Mouse (Mus musculus) MEL (cell line): Measurements from ENCODE around the gene Olfr1394. TPM values are rescaled to one million over a fixed set of nuclear protein-coding genes. Genes with fewer than 3 reads are reported as not detected.
"Not testable (repeated sequence)": the region's sequence is repeated elsewhere in the genome, so short reads cannot be mapped to it uniquely, and the experiment has no call there.

Experiments used
- DNase-seq: peaks from one replicate; pipeline ENCODE4 v3.0.0; 2011; ENCODE audit warnings: low read depth, low spot score
- H3K27ac ChIP-seq: 2 replicates; pipeline ENCODE4 v1.5.1; 2012; ENCODE audit warnings: low read depth, mild to moderate bottlenecking, control low read depth, low read length, moderate library complexity; ENCODE audit not compliant: control insufficient read depth
- H3K27me3 ChIP-seq, 2 experiments: fragments of 150-350 bp in 1 of 2; sonication (generic) in 1 of 2; 2 replicates each; pipeline ENCODE4 v1.6.1; 2012; ENCODE audit warnings: low read length in 2 of 2, mild to moderate bottlenecking in 2 of 2, improper control_type of control experiment in 1 of 2, moderate library complexity in 1 of 2; ENCODE audit not compliant: insufficient read depth in 2 of 2, control insufficient read depth in 1 of 2
- H3K36me3 ChIP-seq, 2 experiments: 2 replicates each; pipeline ENCODE4 v1.6.1; 2012 to 2014; ENCODE audit warnings: low read length in 2 of 2, improper control_type of control experiment in 1 of 2, inconsistent platforms in 1 of 2, mild to moderate bottlenecking in 1 of 2; ENCODE audit not compliant: insufficient read depth in 2 of 2, control insufficient read depth in 1 of 2
- H3K4me1 ChIP-seq, 2 experiments: fragments of 150-350 bp in 1 of 2; sonication (generic) in 1 of 2; 2 replicates each; pipeline ENCODE4 v1.6.1; 2012; ENCODE audit warnings: low read length in 2 of 2, improper control_type of control experiment in 1 of 2, mild to moderate bottlenecking in 1 of 2; ENCODE audit not compliant: insufficient read depth in 2 of 2, control insufficient read depth in 1 of 2
- H3K4me3 ChIP-seq, 2 experiments: fragments of 150-350 bp in 1 of 2; sonication (generic) in 1 of 2; 2 replicates each; pipeline ENCODE4 v1.5.1; 2012; ENCODE audit warnings: low read depth in 2 of 2, low read length in 2 of 2, mild to moderate bottlenecking in 2 of 2, moderate library complexity in 2 of 2, control low read depth in 1 of 2, improper control_type of control experiment in 1 of 2; ENCODE audit not compliant: control insufficient read depth in 1 of 2, insufficient read depth in 1 of 2
- H3K79me2 ChIP-seq: 2 replicates; pipeline ENCODE4 v1.6.1; 2012; ENCODE audit warnings: mild to moderate bottlenecking, low read length, moderate library complexity; ENCODE audit not compliant: control insufficient read depth, poor library complexity, insufficient read depth
- H3K9ac ChIP-seq: 2 replicates; pipeline ENCODE4 v1.6.1; 2012; ENCODE audit warnings: low read depth, mild to moderate bottlenecking, control low read depth, low read length, moderate library complexity; ENCODE audit not compliant: control insufficient read depth, poor library complexity, severe bottlenecking
- H3K9me3 ChIP-seq: fragments of 150-350 bp; sonication (generic); replicated peaks from 2 replicates; pipeline ENCODE4 v1.6.1; 2012; ENCODE audit warnings: mild to moderate bottlenecking, low read length, improper control_type of control experiment, moderate library complexity; ENCODE audit not compliant: insufficient read depth
- BHLHE40 ChIP-seq: IDR thresholded peaks from 2 replicates; pipeline ENCODE4 v1.6.1; 2012; ENCODE audit warnings: low read depth, mild to moderate bottlenecking, inconsistent platforms, low read length, improper control_type of control experiment, borderline replicate concordance
- CTCF ChIP-seq, 3 experiments: IDR thresholded peaks in 2 of 3; conservative IDR thresholded peaks in 1 of 3; 2 replicates each; pipeline ENCODE4 v1.5.1; 2011 to 2012; ENCODE audit warnings: low read length in 3 of 3, low read depth in 2 of 3, mild to moderate bottlenecking in 2 of 3, improper control_type of control experiment in 1 of 3, inconsistent platforms in 1 of 3, mixed read lengths in 1 of 3, moderate library complexity in 1 of 3; ENCODE audit not compliant: control insufficient read depth in 1 of 3, insufficient read depth in 1 of 3, poor library complexity in 1 of 3, severe bottlenecking in 1 of 3
- E2F4 ChIP-seq: IDR thresholded peaks from 2 replicates; pipeline ENCODE4 v1.6.1; 2011; ENCODE audit warnings: low read depth, low read length, improper control_type of control experiment, borderline replicate concordance
- EP300 ChIP-seq, 2 experiments: IDR thresholded peaks; 2 replicates each; pipeline ENCODE4 v1.6.1; 2011; ENCODE audit warnings: improper control_type of control experiment in 2 of 2, low read length in 2 of 2, low read depth in 1 of 2, mild to moderate bottlenecking in 1 of 2
- GATA1 ChIP-seq: IDR thresholded peaks from 2 replicates; pipeline ENCODE4 v1.6.1; 2011; ENCODE audit warnings: low read depth, low read length, improper control_type of control experiment
- HCFC1 ChIP-seq: IDR thresholded peaks from 2 replicates; pipeline ENCODE4 v1.6.1; 2012; ENCODE audit warnings: low read depth, mild to moderate bottlenecking, inconsistent platforms, low read length, improper control_type of control experiment, moderate library complexity
- MAX ChIP-seq: IDR thresholded peaks from 2 replicates; pipeline ENCODE4 v1.6.1; 2011; ENCODE audit warnings: low read length, improper control_type of control experiment
- MEF2A ChIP-seq: IDR thresholded peaks from 2 replicates; pipeline ENCODE4 v1.6.1; 2014; ENCODE audit warnings: low read depth, mild to moderate bottlenecking, inconsistent platforms, low read length, improper control_type of control experiment; ENCODE audit not compliant: poor library complexity, insufficient replicate concordance, severe bottlenecking; ENCODE audit errors: extremely low read depth
- MXI1 ChIP-seq: IDR thresholded peaks from 2 replicates; pipeline ENCODE4 v1.6.1; 2011; ENCODE audit warnings: mild to moderate bottlenecking, low read depth, low read length, improper control_type of control experiment
- MYC ChIP-seq: IDR thresholded peaks from 2 replicates; pipeline ENCODE4 v1.6.1; 2011; ENCODE audit warnings: low read depth, mild to moderate bottlenecking, low read length, improper control_type of control experiment, moderate library complexity
- NELFE ChIP-seq: IDR thresholded peaks from 2 replicates; pipeline ENCODE4 v1.6.1; 2011; ENCODE audit warnings: low read depth, low read length, improper control_type of control experiment
- NRF1 ChIP-seq: IDR thresholded peaks from 2 replicates; pipeline ENCODE4 v1.6.1; 2014; ENCODE audit warnings: low read depth, mild to moderate bottlenecking, inconsistent platforms, low read length, improper control_type of control experiment, moderate library complexity; ENCODE audit not compliant: poor library complexity, insufficient read depth, severe bottlenecking
- POLR2AphosphoS2 ChIP-seq: IDR thresholded peaks from 2 replicates; pipeline ENCODE4 v1.6.1; 2011; ENCODE audit warnings: low read length, improper control_type of control experiment
- RAD21 ChIP-seq: IDR thresholded peaks from 2 replicates; pipeline ENCODE4 v1.6.1; 2011; ENCODE audit warnings: mild to moderate bottlenecking, low read depth, low read length, improper control_type of control experiment
- SIN3A ChIP-seq: IDR thresholded peaks from 2 replicates; pipeline ENCODE4 v1.6.1; 2012; ENCODE audit warnings: low read length, improper control_type of control experiment, inconsistent platforms
- SMC3 ChIP-seq: IDR thresholded peaks from 2 replicates; pipeline ENCODE4 v1.6.1; 2011; ENCODE audit warnings: low read depth, low read length, improper control_type of control experiment
- TBP ChIP-seq: IDR thresholded peaks from 2 replicates; pipeline ENCODE4 v1.8.0; 2011; ENCODE audit warnings: low read depth, low read length, improper control_type of control experiment
- TCF12 ChIP-seq: IDR thresholded peaks from 2 replicates; pipeline ENCODE4 v1.6.1; 2014; ENCODE audit warnings: low read depth, mild to moderate bottlenecking, inconsistent platforms, low read length, improper control_type of control experiment, moderate library complexity
- ZC3H11A ChIP-seq: IDR thresholded peaks from 2 replicates; pipeline ENCODE4 v1.6.1; 2012; ENCODE audit warnings: low read depth, mild to moderate bottlenecking, inconsistent platforms, low read length, improper control_type of control experiment
- ZMIZ1 ChIP-seq: IDR thresholded peaks from 2 replicates; pipeline ENCODE4 v1.6.1; 2012; ENCODE audit warnings: low read depth, mild to moderate bottlenecking, inconsistent platforms, low read length, improper control_type of control experiment, moderate library complexity
- polyA plus RNA-seq, 2 experiments: library from polyadenylated mRNA; stranded (reverse) in 1 of 2; unstranded in 1 of 2; fragments of >175 nt in 1 of 2; fragments of >200 nt in 1 of 2; gene quantifications; 2 replicates each; pipeline versions ENCODE4 v1.2.1 to v1.2.4; 2012; ENCODE audit warnings: low replicate concordance in 2 of 2, low read depth in 1 of 2; ENCODE audit not compliant: insufficient read length in 2 of 2, insufficient read depth in 1 of 2, missing spikeins in 1 of 2
- total RNA-seq: library from RNA; depleted of rRNA; stranded (reverse); fragments of 300-350 nt; gene quantifications from 2 replicates; pipeline ENCODE4 v1.2.3, GENCODE M21; 2012

Olfr1394 gene
- total and polyA plus RNA-seq, 3 experiments = not detected

DNA sequence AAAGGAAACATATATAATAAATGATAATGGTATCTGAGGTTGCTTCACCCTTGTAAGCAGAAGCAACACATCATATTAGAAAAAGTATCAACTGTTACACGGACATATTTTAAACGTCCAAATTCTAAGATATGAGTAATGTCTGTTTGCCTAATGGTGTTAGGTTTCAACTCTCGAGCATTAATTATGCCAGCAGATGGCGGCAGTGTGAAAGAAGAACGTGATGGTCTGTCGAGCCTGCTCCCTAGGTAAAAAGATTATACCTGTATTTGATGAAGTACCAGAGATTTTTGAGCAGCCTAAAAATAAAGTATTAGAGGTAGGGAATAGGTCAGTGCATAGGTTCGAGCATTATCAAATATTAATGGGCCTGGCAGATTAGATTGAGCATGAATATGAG lies 35.6 kb downstream of the Olfr1394 start:
- H3K4me3 ChIP-seq = no peak overlapping the region
- H3K4me1 ChIP-seq = no peaks in the 10 kb centered on the region
- no peaks in the 10 kb centered on the region for H3K36me3 ChIP-seq
- H3K79me2 ChIP-seq = no peaks in the 10 kb centered on the region
- H3K27me3 ChIP-seq = no peaks in the 10 kb centered on the region; a peak in 1 of 4 replicates
- no peak overlapping the region for H3K27ac ChIP-seq
- TF ChIP-seq RAD21 = peak; percentile 97
- TF ChIP-seq E2F4 = no peak
- peak; percentile 37 to 98 (median 70) for TF ChIP-seq CTCF (IDR thresholded peaks at IDR 0.05 in 2 of 3, conservative IDR thresholded peaks at IDR 0.05 in 1 of 3; ENCODE audit: control insufficient read depth in 1 of 3, insufficient read depth in 1 of 3, low read depth in 2 of 3, low read length in 3 of 3, poor library complexity in 1 of 3, severe bottlenecking in 1 of 3)
- 0 out of 2 replicates have a peak, but pooled peaks have one; percentile 16 for TF ChIP-seq TBP
- TF ChIP-seq SIN3A = 0 out of 2 replicates have a peak, but pooled peaks have one; percentile 32
- TF ChIP-seq MAX = no peak
- peak; percentile 98 for TF ChIP-seq ZC3H11A
- no peak for TF ChIP-seq HCFC1
- TF ChIP-seq NELFE = no peak
- peak; percentile 100 for TF ChIP-seq SMC3
- 0 out of 2 replicates have a peak, but pooled peaks have one; percentile 5 for TF ChIP-seq GATA1
- TF ChIP-seq, all 39 proteins: peak for 7
- Histone ChIP-seq H3K9ac (no peak overlapping the region), H3K9me3 (no peaks in the 10 kb centered on the region)
- peak; percentile 78 for DNase-seq

DNA sequence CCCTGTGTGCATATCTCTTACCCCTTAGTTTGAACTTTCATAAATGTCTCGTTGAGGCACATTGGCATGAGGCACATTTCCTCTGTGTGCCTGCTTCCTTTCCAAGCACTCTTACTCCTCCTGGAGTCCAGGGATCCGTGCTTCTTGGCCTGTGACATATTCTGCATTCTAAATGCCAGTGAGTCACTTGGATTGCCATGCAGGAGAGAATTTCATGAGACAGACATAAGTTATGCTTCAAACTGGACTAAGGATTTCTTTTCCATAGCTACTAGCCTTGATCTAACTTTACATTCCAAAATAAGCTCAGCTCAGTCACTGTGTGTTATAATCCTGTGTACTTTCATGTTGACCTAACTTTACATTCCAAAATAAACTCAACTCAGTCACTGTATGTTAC lies 36.9 kb downstream of the Olfr1394 start:
- Histone ChIP-seq H3K27me3 (no peaks in the 10 kb centered on the region; a peak in 1 of 4 replicates), H3K36me3 (no peaks in the 10 kb centered on the region), H3K27ac (no peak overlapping the region), H3K9me3 (no peaks in the 10 kb centered on the region), H3K4me3 (no peak overlapping the region), H3K79me2 (no peaks in the 10 kb centered on the region), H3K4me1 (no peaks in the 10 kb centered on the region), H3K9ac (no peak overlapping the region)
- TF ChIP-seq NELFE (no peak), MYC (no peak), EP300 (IDR thresholded peaks at IDR 0.05; ENCODE audit: low read depth in 1 of 2, low read length in 2 of 2) (no peak), SIN3A (no peak), BHLHE40 (no peak), MXI1 (no peak), TCF12 (no peak), TBP (no peak), ZMIZ1 (no peak), RAD21 (no peak), NRF1 (no peak), POLR2AphosphoS2 (no peak), MEF2A (no peak), SMC3 (no peak), E2F4 (no peak)
- no peak for DNase-seq

DNA sequence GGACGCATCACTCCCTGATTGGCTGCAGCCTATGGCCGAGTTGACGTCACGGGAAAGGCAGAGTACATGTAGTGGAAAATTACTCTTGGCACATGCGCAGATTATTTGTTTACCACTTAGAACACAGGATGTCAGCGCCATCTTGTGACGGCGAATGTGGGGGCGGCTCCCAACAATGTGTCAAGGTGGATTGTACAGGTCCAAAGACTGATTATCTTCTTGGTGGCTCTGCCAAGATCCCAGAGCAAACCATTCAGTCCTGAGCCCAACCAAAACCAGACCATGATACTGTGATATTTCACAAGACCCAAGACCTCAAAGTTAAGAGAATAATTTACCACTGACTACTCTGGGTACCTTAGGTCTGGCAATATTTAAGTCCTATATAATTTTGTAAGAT lies 40.6 kb downstream of the Olfr1394 start:
- DNase-seq, H3K9ac ChIP-seq, H3K27me3 ChIP-seq, H3K9me3 ChIP-seq, H3K79me2 ChIP-seq, H3K36me3 ChIP-seq, H3K27ac ChIP-seq, H3K4me3 ChIP-seq, H3K4me1 ChIP-seq: not testable (repeated sequence)
